Mouse (Mus musculus) liver, postnatal 0 days (tissue): ENCODE measurements at regions not wholly inside any gene's neighbourhood (a gene's known extent, or its start where the extent isn't known, plus 50 kb on each side); places are given as distances from the start of the nearest gene placed in this dataset.

Experiments used
- CTCF ChIP-seq: sonication (generic); IDR thresholded peaks from 2 replicates; pipeline ENCODE4 v1.5.1; 2016; ENCODE audit warnings: antibody characterized with exemption, low read depth
- EP300 ChIP-seq: IDR thresholded peaks from 2 replicates; pipeline ENCODE4 v1.6.1; 2016; ENCODE audit warnings: antibody characterized with exemption, low read depth, mild to moderate bottlenecking

- TF ChIP-seq CTCF, result no peak
- TF ChIP-seq EP300, result no peak
These were observed 192.6 kb downstream of the Sptssa start for GRCm38 (mm10) chr12:54463806-54464205.
